Mouse (Mus musculus) spleen, adult 2 months (tissue): ENCODE measurements around the gene Adamts8. TPM values are rescaled to one million over a fixed set of nuclear protein-coding genes. Genes with fewer than 3 reads are reported as not detected.

Experiments used
- DNase-seq, 2 experiments: peaks; one replicate each; pipeline versions ENCODE4 v3.0.0 to v3.0.0-alpha.2; 2012 to 2021; ENCODE audit warnings: low spot score in 2 of 2, low read depth in 1 of 2
- H3K27ac ChIP-seq: fragments of 200-500 bp; 2 replicates; pipeline ENCODE4 v1.5.1; 2012; ENCODE audit warnings: low read length, inconsistent platforms; ENCODE audit not compliant: insufficient read depth
- H3K27me3 ChIP-seq: fragments of 200-500 bp; 2 replicates; pipeline ENCODE4 v1.6.1; 2012; ENCODE audit warnings: mild to moderate bottlenecking, moderate library complexity, low read length, inconsistent platforms; ENCODE audit not compliant: control insufficient read depth, insufficient read depth
- H3K36me3 ChIP-seq: fragments of 200-500 bp; 2 replicates; pipeline ENCODE4 v1.6.1; 2012; ENCODE audit warnings: mild to moderate bottlenecking, low read length, inconsistent platforms; ENCODE audit not compliant: control insufficient read depth, insufficient read depth
- H3K4me1 ChIP-seq: fragments of 200-500 bp; 2 replicates; pipeline ENCODE4 v1.6.1; 2011; ENCODE audit warnings: inconsistent platforms; ENCODE audit not compliant: control insufficient read depth, insufficient read depth, insufficient read length
- H3K4me3 ChIP-seq: fragments of 200-500 bp; 2 replicates; pipeline ENCODE4 v1.5.1; 2011; ENCODE audit warnings: mild to moderate bottlenecking, inconsistent platforms; ENCODE audit not compliant: insufficient read depth, insufficient read length; ENCODE audit errors: extremely low read depth
- CTCF ChIP-seq: fragments of 200-500 bp; IDR thresholded peaks from 2 replicates; pipeline ENCODE4 v1.5.1; 2011; ENCODE audit warnings: mild to moderate bottlenecking, inconsistent platforms; ENCODE audit not compliant: insufficient read depth, insufficient read length, insufficient replicate concordance; ENCODE audit errors: extremely low read depth
- POLR2A ChIP-seq: fragments of 200-500 bp; IDR thresholded peaks from 2 replicates; pipeline ENCODE4 v1.6.1; 2011; ENCODE audit warnings: low read depth, low read length, inconsistent platforms
- WGBS: fragments of 180-500 bp; shearing (Covaris S2); methylation state at CpG from one replicate; pipeline ENCODE4 v1.1.7; 2018; 5-methylcytosine and 5-hydroxymethylcytosine counted together
- polyA plus RNA-seq: library from polyadenylated mRNA; depleted of rRNA; stranded (reverse); fragments of >200 nt; gene quantifications from 2 replicates; pipeline ENCODE4 v1.2.3, GENCODE M21; 2012

Gene Adamts8
- polyA plus RNA-seq, 1 experiment: 0.83 TPM

GRCm38 (mm10) chr9:30970001-30970400 lies 27.6 kb downstream of the Adamts8 start:
- no peaks in the 10 kb centered on the region for H3K4me1 ChIP-seq
- no peaks in the 10 kb centered on the region for H3K36me3 ChIP-seq
- no peak for DNase-seq
- H3K27ac ChIP-seq: no peak overlapping the region
- 73% methylated on average over 3 of the region's 3 CpGs for WGBS
- no peak for TF ChIP-seq CTCF
- TF ChIP-seq POLR2A: no peak
- no peak overlapping the region for H3K4me3 ChIP-seq
- H3K27me3 ChIP-seq: no peaks in the 10 kb centered on the region

GRCm38 (mm10) chr9:30971967-30972366 lies 29.6 kb downstream of the Adamts8 start:
- Histone ChIP-seq H3K27me3 (no peaks in the 10 kb centered on the region; the same call in 1 of the 2 replicates), H3K4me3 (no peak overlapping the region), H3K27ac (no peak overlapping the region), H3K36me3 (no peaks in the 10 kb centered on the region), H3K4me1 (no peaks in the 10 kb centered on the region)
- WGBS: 63% methylated on average over 4 of the region's 4 CpGs
- TF ChIP-seq POLR2A (no peak), CTCF (no peak)
- no peak for DNase-seq

GRCm38 (mm10) chr9:30976339-30977023 lies 34.1 kb downstream of the Adamts8 start:
- Histone ChIP-seq H3K27me3 (no peaks in the 10 kb centered on the region; the same call in 1 of the 2 replicates), H3K4me1 (no peaks in the 10 kb centered on the region), H3K4me3 (no peak overlapping the region), H3K27ac (no peak overlapping the region), H3K36me3 (no peaks in the 10 kb centered on the region)
- TF ChIP-seq POLR2A (no peak), CTCF (no peak)
- WGBS: 87% methylated on average over 11 of the region's 11 CpGs
- DNase-seq: no peak

GRCm38 (mm10) chr9:30980467-30980866 lies 38.1 kb downstream of the Adamts8 start:
- DNase-seq: no peak
- TF ChIP-seq CTCF (no peak), POLR2A (no peak)
- Histone ChIP-seq H3K27me3 (no peaks in the 10 kb centered on the region; the same call in 1 of the 2 replicates), H3K36me3 (no peaks in the 10 kb centered on the region), H3K4me1 (no peaks in the 10 kb centered on the region), H3K27ac (no peak overlapping the region), H3K4me3 (no peak overlapping the region)
- WGBS: 80% methylated on average over 2 of the region's 2 CpGs

GRCm38 (mm10) chr9:30985782-30986181 lies 43.4 kb downstream of the Adamts8 start:
- no peaks in the 10 kb centered on the region for H3K36me3 ChIP-seq
- TF ChIP-seq POLR2A (no peak), CTCF (no peak)
- WGBS: 59% methylated on average over 6 of the region's 6 CpGs
- no peak overlapping the region for H3K4me3 ChIP-seq
- no peak for DNase-seq
- H3K27ac ChIP-seq: no peak overlapping the region
- no peaks in the 10 kb centered on the region for H3K27me3 ChIP-seq
- H3K4me1 ChIP-seq: no peaks in the 10 kb centered on the region

- DNase-seq: no peak
Observed at GRCm38 (mm10) chr9:30993106-30993505, 50.7 kb downstream of the Adamts8 start.

GRCm38 (mm10) chr9:30996590-30997562 lies 54.5 kb downstream of the Adamts8 start:
- no peak overlapping the region for H3K27ac ChIP-seq
- H3K27me3 ChIP-seq: no peaks in the 10 kb centered on the region
- 79% methylated on average over 12 of the region's 12 CpGs for WGBS
- no peak for DNase-seq
- H3K4me1 ChIP-seq: no peaks in the 10 kb centered on the region
- TF ChIP-seq POLR2A (no peak), CTCF (no peak)
- no peaks in the 10 kb centered on the region for H3K36me3 ChIP-seq
- H3K4me3 ChIP-seq: no peak overlapping the region

More at GRCm38 (mm10) chr9:30993106-30993505, 50.7 kb downstream of the Adamts8 start:
- no peak for TF ChIP-seq POLR2A
- no peak for TF ChIP-seq CTCF
- Histone ChIP-seq H3K4me3 (no peak overlapping the region), H3K27ac (no peak overlapping the region), H3K36me3 (no peaks in the 10 kb centered on the region), H3K4me1 (no peaks in the 10 kb centered on the region), H3K27me3 (no peaks in the 10 kb centered on the region)
- 80% methylated on average over 5 of the region's 5 CpGs for WGBS
